Mouse (Mus musculus) cerebellum, adult 11-12 months (tissue): ENCODE results near the gene Caln1.

Source experiments
- DNase-seq: peaks from one replicate; pipeline ENCODE4 v3.0.0; 2022

Gene Caln1

GRCm38 (mm10) chr5:130704866-130705265 is 335.6 kb downstream of the Caln1 start:
- DNase-seq: peak; percentile 46

GRCm38 (mm10) chr5:130706202-130706855 is 337.1 kb downstream of the Caln1 start:
- peak; percentile 44 for DNase-seq

- no peak for DNase-seq
These were observed 338.5 kb downstream of the Caln1 start for GRCm38 (mm10) chr5:130707755-130708154.

- DNase-seq: no peak
These were observed 339.4 kb downstream of the Caln1 start for GRCm38 (mm10) chr5:130708616-130709015.

GRCm38 (mm10) chr5:130711643-130712042 is 342.4 kb downstream of the Caln1 start:
- DNase-seq: no peak

- no peak for DNase-seq
These were observed 343.0 kb downstream of the Caln1 start for GRCm38 (mm10) chr5:130712281-130712680.

- peak; percentile 40 for DNase-seq
These were observed 345.9 kb downstream of the Caln1 start for GRCm38 (mm10) chr5:130715181-130715580.

- DNase-seq: no peak
These were observed 349.1 kb downstream of the Caln1 start for GRCm38 (mm10) chr5:130718385-130718784.

GRCm38 (mm10) chr5:130742171-130742570 is 372.9 kb downstream of the Caln1 start:
- peak; percentile 31 for DNase-seq

GRCm38 (mm10) chr5:130757517-130757916 is 388.3 kb downstream of the Caln1 start:
- no peak for DNase-seq

- peak; percentile 82 for DNase-seq
These were observed 396.5 kb downstream of the Caln1 start for GRCm38 (mm10) chr5:130765784-130766183.

- DNase-seq: peak; percentile 50
These were observed 401.9 kb downstream of the Caln1 start for GRCm38 (mm10) chr5:130771061-130771741.

GRCm38 (mm10) chr5:130772491-130772890 is 403.2 kb downstream of the Caln1 start:
- DNase-seq: no peak

GRCm38 (mm10) chr5:130774946-130775345 is 405.7 kb downstream of the Caln1 start:
- DNase-seq: no peak

- peak; percentile 55 for DNase-seq
These were observed 423.6 kb downstream of the Caln1 start for GRCm38 (mm10) chr5:130792755-130793452.

GRCm38 (mm10) chr5:130797713-130798112 is 428.5 kb downstream of the Caln1 start:
- no peak for DNase-seq

- peak; percentile 73 for DNase-seq
These were observed 441.1 kb downstream of the Caln1 start for GRCm38 (mm10) chr5:130810314-130810713.

- peak; percentile 61 for DNase-seq
These were observed 441.6 kb downstream of the Caln1 start for GRCm38 (mm10) chr5:130810846-130811245.

- peak; percentile 50 for DNase-seq
These were observed 442.0 kb downstream of the Caln1 start for GRCm38 (mm10) chr5:130811266-130811665.

GRCm38 (mm10) chr5:130811966-130812365 is 442.7 kb downstream of the Caln1 start:
- no peak for DNase-seq

GRCm38 (mm10) chr5:130812556-130812955 is 443.3 kb downstream of the Caln1 start:
- no peak for DNase-seq

GRCm38 (mm10) chr5:130813089-130813488 is 443.8 kb downstream of the Caln1 start:
- no peak for DNase-seq

GRCm38 (mm10) chr5:130815352-130815751 is 446.1 kb downstream of the Caln1 start:
- no peak for DNase-seq
